Mouse (Mus musculus) bone marrow, adult 2 months (tissue): ENCODE data around the gene H2-D1.

Experiments
- CTCF ChIP-seq: fragments of 200-500 bp; IDR thresholded peaks from 2 replicates; pipeline ENCODE4 v1.5.1; 2011; ENCODE audit warnings: low read length, control low read depth; ENCODE audit not compliant: control insufficient read depth, insufficient read depth
- POLR2A ChIP-seq: fragments of 200-500 bp; IDR thresholded peaks from 2 replicates; pipeline ENCODE4 v1.6.1; 2011; ENCODE audit warnings: low read depth, mild to moderate bottlenecking, control low read depth, low read length, borderline replicate concordance; ENCODE audit not compliant: control insufficient read depth

DNA sequence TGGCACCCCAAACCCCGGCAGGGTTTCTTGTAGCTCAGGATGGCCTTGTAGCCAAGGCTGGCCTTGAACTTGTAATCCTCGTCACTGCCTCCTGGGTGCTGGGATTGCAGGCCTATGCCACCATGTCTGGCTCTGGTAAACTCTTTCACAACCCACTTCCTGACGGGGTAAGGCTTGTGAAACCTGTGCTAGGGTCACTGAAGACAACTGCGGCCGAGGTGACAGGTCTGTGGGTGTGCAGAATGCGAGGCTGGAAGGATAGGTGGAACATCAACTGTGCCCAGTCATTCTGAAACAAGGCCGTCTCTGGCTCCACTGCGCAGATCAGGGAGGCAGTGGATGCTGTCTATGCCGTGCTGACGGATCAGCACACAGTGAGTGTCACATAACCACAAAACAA is 31.5 kb upstream of the H2-D1 start:
- no peak for TF ChIP-seq POLR2A
- TF ChIP-seq CTCF, result no peak
